Mouse (Mus musculus): Measurements from ENCODE around the gene Ube2h.

GRCm38 (mm10) chr6:30287958-30288357, 16.4 kb downstream of the Ube2h start:
- TF ChIP-seq CTCF (IDR thresholded peaks at IDR 0.05; ENCODE audit: extremely low read depth, insufficient read depth, insufficient read length, insufficient replicate concordance) (no peak), POLR2A (IDR thresholded peaks at IDR 0.05; ENCODE audit: low read depth, low read length) (no peak)

Data from spleen, adult 2 months (tissue).